Mouse (Mus musculus) stomach, embryonic 14.5 days (tissue): Measurements from ENCODE around the gene Mrgprg. TPM values are rescaled to one million over a fixed set of nuclear protein-coding genes. Genes with fewer than 3 reads are reported as not detected.

Source experiments
- ATAC-seq: fragments of 200-750 bp; cut with Nextera tagmentation; 2 replicates; pipeline ENCODE4 v1.8.0; 2017; ENCODE audit warnings: low read depth, moderate TSS enrichment; ENCODE audit not compliant: insufficient number of reproducible peaks, insufficient read depth, low FRiP score
- H3K27ac ChIP-seq: fragments of 300-500 bp; sonication (generic); 2 replicates; pipeline ENCODE4 v1.5.1; 2014; ENCODE audit warnings: mild to moderate bottlenecking, low read length, moderate library complexity, mixed read lengths
- H3K27me3 ChIP-seq: fragments of 300-500 bp; sonication (generic); 2 replicates; pipeline ENCODE4 v1.6.1; 2014; ENCODE audit warnings: low read length, control low read depth, mixed read lengths; ENCODE audit not compliant: control insufficient read depth, insufficient read depth
- H3K36me3 ChIP-seq: fragments of 300-500 bp; sonication (generic); 2 replicates; pipeline ENCODE4 v1.6.1; 2014; ENCODE audit warnings: mild to moderate bottlenecking, control low read depth, low read length, moderate library complexity, mixed read lengths; ENCODE audit not compliant: control insufficient read depth, insufficient read depth
- H3K4me1 ChIP-seq: fragments of 300-500 bp; sonication (generic); 2 replicates; pipeline ENCODE4 v1.6.1; 2014; ENCODE audit warnings: low read length, control low read depth, mixed read lengths; ENCODE audit not compliant: control insufficient read depth, insufficient read depth
- H3K4me2 ChIP-seq: fragments of 300-500 bp; sonication (generic); replicated peaks from 2 replicates; pipeline ENCODE4 v1.6.1; 2014; ENCODE audit warnings: low read depth, low read length, control low read depth
- H3K4me3 ChIP-seq: fragments of 300-500 bp; sonication (generic); 2 replicates; pipeline ENCODE4 v1.5.1; 2014; ENCODE audit warnings: low read depth, low read length, control low read depth
- H3K9ac ChIP-seq: fragments of 300-500 bp; sonication (generic); replicated peaks from 2 replicates; pipeline ENCODE4 v1.6.1; 2014; ENCODE audit warnings: low read depth, mild to moderate bottlenecking, control low read depth, low read length, moderate library complexity, mixed read lengths
- H3K9me3 ChIP-seq: fragments of 300-500 bp; sonication (generic); 2 replicates; pipeline ENCODE4 v1.6.1; 2016; ENCODE audit warnings: low read depth, low read length, control low read depth; ENCODE audit not compliant: control insufficient read depth
- WGBS: fragments of 180-500 bp; shearing (Covaris S2); extraction: QIAGEN DNeasy Blood & Tissue Kit; methylation state at CpG from one replicate; pipeline ENCODE4 v1.1.7; 2014; 5-methylcytosine and 5-hydroxymethylcytosine counted together
- polyA plus RNA-seq: library from polyadenylated mRNA; unstranded; fragments of >200 nt; fragmentation: Nextera tagmentation; extraction: Ambion mirVana; gene quantifications from 2 replicates; pipeline ENCODE4 v1.2.1, GENCODE M21; 2014

The Mrgprg gene
- polyA plus RNA-seq, 1 experiment from 2014 or later, result not detected

DNA sequence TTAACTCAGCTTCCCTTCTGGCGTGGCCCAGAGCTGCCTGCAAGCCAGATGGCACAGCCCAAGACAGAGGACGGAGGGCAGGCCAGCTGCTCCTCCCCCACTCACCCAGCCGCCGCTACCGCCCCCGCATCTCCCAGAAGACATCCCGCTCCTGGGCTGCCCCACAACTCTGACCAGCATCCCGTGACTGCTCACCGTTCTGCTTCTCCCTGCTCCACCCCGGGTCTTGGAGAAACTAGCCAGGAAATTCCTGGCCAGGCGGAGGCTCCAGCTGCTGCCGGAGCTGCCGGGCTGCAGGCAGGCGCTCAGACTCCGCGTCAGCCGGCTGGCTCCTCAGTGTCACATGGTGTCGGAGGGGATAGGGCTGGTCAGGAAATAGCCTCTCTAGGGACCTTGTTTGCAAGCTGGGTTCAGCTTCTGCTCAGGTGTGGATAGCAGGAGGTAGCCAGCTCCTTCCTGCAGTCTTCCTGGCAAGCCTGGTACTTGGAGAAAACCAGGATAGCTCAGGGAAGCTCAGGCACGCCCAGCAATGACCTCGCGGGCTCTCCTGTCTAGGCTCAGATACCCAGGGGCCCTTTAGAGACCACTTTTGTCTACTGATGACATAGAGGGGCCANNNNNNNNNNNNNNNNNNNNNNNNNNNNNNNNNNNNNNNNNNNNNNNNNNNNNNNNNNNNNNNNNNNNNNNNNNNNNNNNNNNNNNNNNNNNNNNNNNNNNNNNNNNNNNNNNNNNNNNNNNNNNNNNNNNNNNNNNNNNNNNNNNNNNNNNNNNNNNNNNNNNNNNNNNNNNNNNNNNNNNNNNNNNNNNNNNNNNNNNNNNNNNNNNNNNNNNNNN, 17.4 kb upstream of the Mrgprg start, which contains the start of gene Mrgpre:
Gene Mrgpre, minus strand, starts transcription at position 505 of the 834 bp plus-strand sequence.
- Histone ChIP-seq H3K4me1 (peaks cover 11% of the 10 kb centered on the region; the same call in 1 of the 2 replicates), H3K4me2 (peak within 1 kb of the TSS; percentile 63), H3K36me3 (no peaks in the 10 kb centered on the region), H3K27me3 (no peaks in the 10 kb centered on the region), H3K9ac (peak within 1 kb of the TSS; percentile 30; the same call in 1 of the 2 replicates), H3K27ac (peak within 1 kb of the TSS; percentile 67), H3K4me3 (peak within 1 kb of the TSS; percentile 27), H3K9me3 (no peaks in the 10 kb centered on the region)
- WGBS, result 2% methylated on average over 21 of the region's 21 CpGs
- peak; percentile 78; the same call in 1 of the 2 replicates for ATAC-seq

DNA sequence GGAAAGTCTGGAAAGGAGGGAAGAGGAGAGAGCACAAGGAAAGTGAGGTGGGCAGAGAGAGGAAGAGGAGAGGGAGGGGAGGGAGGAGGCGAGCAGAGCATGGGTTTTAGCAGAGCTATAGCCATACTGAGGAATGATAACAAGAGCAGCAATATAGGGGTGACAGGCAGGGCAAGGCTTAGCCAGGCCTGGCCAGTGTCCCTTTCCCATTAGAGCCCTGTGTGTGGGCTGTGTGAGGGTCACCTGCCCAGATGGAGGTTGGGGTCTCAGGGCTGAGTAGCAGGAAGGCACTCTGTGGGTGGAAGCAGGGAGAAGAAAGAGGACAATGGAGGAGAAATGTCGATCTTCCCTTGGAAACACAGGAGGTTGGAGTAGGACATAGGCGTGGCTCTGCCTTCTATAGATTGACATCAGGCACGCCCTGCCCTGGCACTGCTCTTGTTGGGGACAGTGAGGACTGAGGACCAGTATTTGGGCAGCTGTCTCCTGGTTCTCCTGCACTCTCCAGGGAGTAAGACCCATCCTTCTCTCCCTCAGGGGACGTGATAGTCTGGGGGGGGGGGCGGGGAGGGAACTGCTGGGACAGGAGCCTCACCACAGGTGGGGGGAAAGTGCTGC, 16.7 kb upstream of the Mrgprg start:
- no peaks in the 10 kb centered on the region for H3K36me3 ChIP-seq

DNA sequence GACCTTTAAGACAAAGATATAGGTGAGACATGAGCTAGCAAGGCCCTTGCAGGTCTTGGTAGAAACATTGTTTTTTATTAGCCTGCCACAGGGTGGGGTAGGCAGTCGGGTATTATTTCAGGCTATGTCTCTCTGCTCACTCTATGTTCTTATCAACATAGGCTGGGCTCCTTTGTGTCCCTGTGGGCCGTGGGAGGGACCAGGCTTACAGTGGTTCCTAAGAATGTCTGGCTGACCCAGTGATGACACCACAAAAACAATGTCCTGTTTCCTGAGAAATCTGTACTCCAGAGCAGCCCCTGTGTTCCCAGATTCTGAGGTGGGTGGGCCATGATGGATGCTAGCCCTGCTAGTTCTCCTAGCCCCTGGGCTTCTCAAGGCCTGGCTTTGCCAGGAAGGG, 10.6 kb upstream of the Mrgprg start:
- no peak overlapping the region for H3K27ac ChIP-seq
- WGBS, result 53% methylated on average over 2 of the region's 2 CpGs

More for the DNA sequence above, 16.7 kb upstream of the Mrgprg start:
- H3K27me3 ChIP-seq, result no peaks in the 10 kb centered on the region
- peaks cover 11% of the 10 kb centered on the region; the same call in 1 of the 2 replicates for H3K4me1 ChIP-seq
- WGBS, result 14% methylated on average over 6 of the region's 6 CpGs
- peak overlapping the region; percentile 27 for H3K4me3 ChIP-seq
- H3K9ac ChIP-seq, result peak overlapping the region; percentile 30; the same call in 1 of the 2 replicates
- H3K27ac ChIP-seq, result peak overlapping the region; percentile 39; the same call in 1 of the 2 replicates
- H3K9me3 ChIP-seq, result no peaks in the 10 kb centered on the region
- peak; percentile 7; the same call in 1 of the 2 replicates for ATAC-seq
- H3K4me2 ChIP-seq, result peak overlapping the region; percentile 63

DNA sequence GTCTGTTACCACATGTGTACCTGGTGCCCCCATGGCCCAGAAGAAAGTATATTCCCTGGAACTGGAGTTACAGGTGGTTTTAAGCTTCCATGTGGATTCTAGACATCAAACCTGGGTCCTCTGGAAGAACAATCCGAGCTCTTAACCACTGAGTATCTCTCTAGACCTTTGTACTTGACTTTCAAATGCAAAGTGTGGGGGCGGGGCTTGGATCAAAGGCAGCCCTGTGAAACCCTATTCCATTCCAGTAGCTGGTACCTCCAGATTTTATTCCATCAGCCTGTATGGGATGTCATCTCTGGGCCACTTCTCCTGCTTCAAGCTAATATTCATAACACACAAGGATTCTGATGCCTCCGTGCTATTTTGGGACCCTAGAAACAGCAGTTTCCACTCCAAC, 9.3 kb upstream of the Mrgprg start:
- Histone ChIP-seq H3K4me2 (no peak overlapping the region), H3K4me3 (no peak overlapping the region), H3K4me1 (no peaks in the 10 kb centered on the region), H3K36me3 (no peaks in the 10 kb centered on the region), H3K27ac (no peak overlapping the region), H3K9me3 (no peaks in the 10 kb centered on the region), H3K27me3 (no peaks in the 10 kb centered on the region), H3K9ac (no peak overlapping the region)
- no peak for ATAC-seq
- 27% methylated on average over 3 of the region's 3 CpGs for WGBS

More for the DNA sequence above, 10.6 kb upstream of the Mrgprg start:
- no peak for ATAC-seq
- Histone ChIP-seq H3K36me3 (no peaks in the 10 kb centered on the region), H3K4me3 (no peak overlapping the region), H3K4me1 (no peaks in the 10 kb centered on the region), H3K4me2 (no peak overlapping the region), H3K9me3 (no peaks in the 10 kb centered on the region), H3K27me3 (no peaks in the 10 kb centered on the region), H3K9ac (no peak overlapping the region)

DNA sequence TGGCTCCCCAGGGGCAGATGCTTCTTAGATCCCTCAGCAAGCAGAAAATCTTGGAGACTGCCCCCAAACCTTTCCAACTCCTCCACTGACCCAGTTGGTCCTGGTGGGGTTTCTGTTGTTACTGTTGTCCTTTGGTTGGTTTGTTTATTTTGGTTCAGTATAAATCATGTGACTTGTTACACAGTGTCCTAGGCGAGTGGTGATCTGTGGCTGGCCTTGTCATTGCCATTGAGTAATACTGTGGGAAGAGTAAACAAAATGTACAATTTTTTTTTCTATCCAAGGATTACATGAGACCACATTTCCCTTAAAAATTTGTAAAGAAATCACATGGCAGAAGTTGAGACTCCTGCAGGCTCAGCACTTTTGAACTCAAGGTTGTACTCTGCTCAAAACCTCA, 2.7 kb upstream of the Mrgprg start:
- Histone ChIP-seq H3K4me3 (no peak overlapping the region), H3K4me2 (no peak overlapping the region), H3K36me3 (no peaks in the 10 kb centered on the region), H3K9ac (no peak overlapping the region), H3K9me3 (no peaks in the 10 kb centered on the region), H3K27ac (no peak overlapping the region), H3K27me3 (no peaks in the 10 kb centered on the region), H3K4me1 (no peaks in the 10 kb centered on the region)
- ATAC-seq, result no peak
- 41% methylated on average over 1 of the region's 1 CpGs for WGBS

DNA sequence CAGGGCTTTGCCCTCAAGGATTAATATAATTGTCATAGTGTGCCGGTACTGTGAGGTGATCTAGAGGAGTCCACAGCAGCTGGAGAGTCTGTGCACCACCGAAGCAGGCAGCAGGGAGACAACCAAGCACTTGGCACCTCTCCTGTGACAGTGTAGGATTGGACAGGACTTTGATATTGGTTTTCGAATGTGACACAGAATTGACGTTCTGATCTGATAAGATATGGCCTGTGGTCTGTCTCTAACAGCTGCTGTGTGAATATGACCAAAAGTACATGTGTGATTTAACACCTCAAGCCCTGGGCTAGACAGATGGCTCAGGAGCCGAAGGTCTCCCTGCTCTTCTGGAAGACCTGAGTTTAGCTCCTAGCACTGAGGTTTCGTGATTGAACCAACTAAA, 1.5 kb upstream of the Mrgprg start:
- 69% methylated on average over 6 of the region's 6 CpGs for WGBS
- no peak for ATAC-seq

DNA sequence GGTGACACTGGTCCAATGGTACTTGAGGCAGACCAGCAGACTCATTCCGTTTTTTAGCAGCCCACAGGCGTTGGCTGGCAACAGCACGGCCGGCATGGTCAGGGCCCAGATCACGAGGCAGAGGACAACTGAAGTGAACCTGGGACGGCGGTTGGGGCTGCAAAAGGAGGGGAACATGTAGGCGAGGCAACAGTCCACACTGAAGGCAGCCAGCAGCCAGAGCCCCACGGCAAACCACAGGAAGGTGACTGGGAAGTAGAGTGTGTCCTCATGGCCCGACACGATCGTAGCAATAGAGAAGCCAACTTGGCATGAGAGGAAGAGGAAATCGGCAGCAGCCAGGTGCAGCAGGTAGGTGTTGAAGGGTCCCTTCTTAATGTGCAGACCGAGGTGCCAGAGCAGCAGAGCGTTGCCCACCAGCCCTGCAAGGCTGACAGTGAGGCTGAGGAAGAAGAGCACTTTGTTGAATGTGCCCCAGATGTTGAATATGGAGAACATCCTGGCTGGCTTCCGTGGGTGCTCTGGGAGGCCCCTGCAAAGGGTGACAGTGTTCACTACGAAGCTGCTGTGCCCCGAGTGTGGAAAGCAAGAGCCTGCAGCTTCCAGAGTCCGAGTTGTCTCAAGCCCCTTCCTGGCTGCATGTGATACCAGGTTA, 1.8 kb downstream of the Mrgprg start:
- H3K9me3 ChIP-seq, result no peaks in the 10 kb centered on the region
- ATAC-seq, result no peak
- H3K4me1 ChIP-seq, result no peaks in the 10 kb centered on the region
- H3K27ac ChIP-seq, result no peak overlapping the region
- no peak overlapping the region for H3K4me2 ChIP-seq
- H3K36me3 ChIP-seq, result no peaks in the 10 kb centered on the region
- H3K27me3 ChIP-seq, result no peaks in the 10 kb centered on the region
- H3K4me3 ChIP-seq, result no peak overlapping the region
- no peak overlapping the region for H3K9ac ChIP-seq
- 70% methylated on average over 19 of the region's 19 CpGs for WGBS

More for the DNA sequence above, 1.5 kb upstream of the Mrgprg start:
- Histone ChIP-seq H3K9ac (no peak overlapping the region), H3K4me1 (no peaks in the 10 kb centered on the region), H3K4me2 (no peak overlapping the region), H3K4me3 (no peak overlapping the region), H3K9me3 (no peaks in the 10 kb centered on the region), H3K36me3 (no peaks in the 10 kb centered on the region), H3K27ac (no peak overlapping the region), H3K27me3 (no peaks in the 10 kb centered on the region)

DNA sequence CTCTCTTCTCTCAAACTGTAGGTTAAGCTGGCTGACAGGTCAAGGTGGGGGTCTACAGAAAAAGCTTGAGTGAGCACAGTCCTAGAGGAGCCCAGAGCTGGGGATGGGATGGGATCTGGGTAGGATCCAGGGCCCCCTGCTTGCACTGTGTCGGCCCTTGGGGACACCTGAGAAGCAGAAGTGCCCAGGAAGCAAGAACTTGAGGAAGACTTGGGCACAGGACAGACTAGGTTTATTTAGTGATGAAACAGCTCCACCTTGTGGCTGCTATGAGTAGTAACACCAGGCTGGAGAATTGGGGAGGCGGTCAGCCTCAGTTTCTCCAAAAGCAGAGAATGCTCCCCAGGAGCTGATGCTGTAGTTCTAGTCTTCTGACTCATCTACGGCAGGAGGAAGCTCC, 3.0 kb downstream of the Mrgprg start:
- Histone ChIP-seq H3K36me3 (no peaks in the 10 kb centered on the region), H3K9ac (no peak overlapping the region), H3K4me1 (no peaks in the 10 kb centered on the region), H3K27me3 (no peaks in the 10 kb centered on the region), H3K9me3 (no peaks in the 10 kb centered on the region), H3K4me3 (no peak overlapping the region), H3K4me2 (no peak overlapping the region), H3K27ac (no peak overlapping the region)
- 0 out of 2 replicates have a peak, but pooled peaks have one; percentile 56 for ATAC-seq
- 10% methylated on average over 3 of the region's 3 CpGs for WGBS
